Mouse (Mus musculus) small intestine, adult 2 months (tissue): ENCODE results near the gene Dlg2. TPM values are rescaled to one million over a fixed set of nuclear protein-coding genes. Genes with fewer than 3 reads are reported as not detected.

ENCODE experiments used
- H3K27ac ChIP-seq: fragments of 200-500 bp; 2 replicates; pipeline ENCODE4 v1.5.1; 2012; ENCODE audit warnings: low read depth, low read length, control low read depth, inconsistent platforms; ENCODE audit not compliant: insufficient read depth
- H3K27me3 ChIP-seq: fragments of 200-500 bp; 2 replicates; pipeline ENCODE4 v1.6.1; 2012; ENCODE audit warnings: mild to moderate bottlenecking, moderate library complexity, low read length, inconsistent platforms; ENCODE audit not compliant: control insufficient read depth, insufficient read depth
- H3K36me3 ChIP-seq: fragments of 200-500 bp; 2 replicates; pipeline ENCODE4 v1.6.1; 2012; ENCODE audit warnings: mild to moderate bottlenecking, low read length, control low read depth, inconsistent platforms; ENCODE audit not compliant: control insufficient read depth, insufficient read depth
- H3K4me1 ChIP-seq: fragments of 200-500 bp; 2 replicates; pipeline ENCODE4 v1.6.1; 2012; ENCODE audit warnings: low read length, inconsistent platforms, mixed read lengths; ENCODE audit not compliant: control insufficient read depth, insufficient read depth, insufficient read length
- H3K4me3 ChIP-seq: fragments of 200-500 bp; 2 replicates; pipeline ENCODE4 v1.5.1; 2012; ENCODE audit warnings: low read depth, mild to moderate bottlenecking, control low read depth, inconsistent platforms, low read length, moderate library complexity
- CTCF ChIP-seq: fragments of 200-500 bp; IDR thresholded peaks from 2 replicates; pipeline ENCODE4 v1.5.1; 2012; ENCODE audit warnings: low read depth, mild to moderate bottlenecking, control low read depth, inconsistent platforms, low read length, moderate library complexity, mixed read lengths; ENCODE audit not compliant: insufficient replicate concordance, insufficient read length; ENCODE audit errors: extremely low read depth
- POLR2A ChIP-seq: fragments of 200-500 bp; IDR thresholded peaks from 2 replicates; pipeline ENCODE4 v1.6.1; 2012; ENCODE audit warnings: low read depth, mild to moderate bottlenecking, control low read depth, inconsistent platforms, low read length, moderate library complexity
- WGBS: fragments of 180-500 bp; shearing (Covaris S2); methylation state at CpG from one replicate; pipeline ENCODE4 v1.1.7; 2018; 5-methylcytosine and 5-hydroxymethylcytosine counted together
- polyA plus RNA-seq: library from polyadenylated mRNA; depleted of rRNA; stranded (reverse); fragments of >200 nt; gene quantifications from 2 replicates; pipeline ENCODE4 v1.2.3, GENCODE M21; 2012

The Dlg2 gene
- polyA plus RNA-seq, 1 experiment: 0.38 TPM

DNA sequence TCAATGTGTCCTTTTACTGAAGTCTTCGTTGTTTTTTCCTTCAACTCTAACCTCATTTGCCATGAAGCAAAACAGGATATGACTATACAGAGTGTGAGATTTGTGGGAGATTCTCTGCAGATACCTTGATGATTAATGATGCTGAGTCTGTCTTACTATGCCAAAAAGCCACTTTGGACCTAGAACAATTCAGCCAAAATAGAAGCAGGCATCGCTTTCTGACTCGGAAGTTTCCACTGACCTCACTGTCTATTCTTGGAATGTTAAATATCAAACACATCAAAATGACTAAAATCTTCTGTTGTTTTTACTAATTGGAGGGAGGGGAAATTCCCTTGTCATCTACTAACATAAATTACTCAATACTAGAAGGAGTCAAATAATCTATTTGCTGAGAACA lies 1657.8 kb downstream of the Dlg2 start:
- TF ChIP-seq POLR2A (no peak), CTCF (no peak)
- no peaks in the 10 kb centered on the region for H3K36me3 ChIP-seq
- 78% methylated on average over 3 of the region's 3 CpGs for WGBS
- H3K4me3 ChIP-seq: no peak overlapping the region
- H3K4me1 ChIP-seq: no peaks in the 10 kb centered on the region
- H3K27me3 ChIP-seq: no peaks in the 10 kb centered on the region
- H3K27ac ChIP-seq: no peak overlapping the region

DNA sequence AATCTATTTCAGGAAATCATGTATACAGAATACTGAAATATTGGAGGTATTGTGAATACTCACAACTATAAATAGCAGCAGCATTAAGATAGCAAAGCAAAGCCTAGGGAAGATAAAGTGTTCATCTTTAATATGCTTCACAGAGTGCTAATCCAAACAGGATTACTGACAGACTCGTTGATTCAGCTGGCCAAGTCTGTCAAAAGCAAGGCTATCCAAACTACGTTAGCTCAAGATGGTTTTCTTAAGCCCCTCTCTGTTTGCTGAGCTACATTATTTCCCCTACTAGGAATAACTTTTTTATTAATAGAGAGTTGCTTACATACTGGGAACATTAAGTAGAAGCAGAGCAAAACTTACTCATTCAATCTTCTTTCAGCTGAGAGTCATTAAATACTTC lies 1659.2 kb downstream of the Dlg2 start:
- H3K36me3 ChIP-seq: no peaks in the 10 kb centered on the region
- WGBS: 36% methylated on average over 2 of the region's 2 CpGs
- H3K27ac ChIP-seq: no peak overlapping the region
- H3K4me3 ChIP-seq: no peak overlapping the region
- TF ChIP-seq CTCF (no peak), POLR2A (no peak)
- H3K27me3 ChIP-seq: no peaks in the 10 kb centered on the region
- no peaks in the 10 kb centered on the region for H3K4me1 ChIP-seq

DNA sequence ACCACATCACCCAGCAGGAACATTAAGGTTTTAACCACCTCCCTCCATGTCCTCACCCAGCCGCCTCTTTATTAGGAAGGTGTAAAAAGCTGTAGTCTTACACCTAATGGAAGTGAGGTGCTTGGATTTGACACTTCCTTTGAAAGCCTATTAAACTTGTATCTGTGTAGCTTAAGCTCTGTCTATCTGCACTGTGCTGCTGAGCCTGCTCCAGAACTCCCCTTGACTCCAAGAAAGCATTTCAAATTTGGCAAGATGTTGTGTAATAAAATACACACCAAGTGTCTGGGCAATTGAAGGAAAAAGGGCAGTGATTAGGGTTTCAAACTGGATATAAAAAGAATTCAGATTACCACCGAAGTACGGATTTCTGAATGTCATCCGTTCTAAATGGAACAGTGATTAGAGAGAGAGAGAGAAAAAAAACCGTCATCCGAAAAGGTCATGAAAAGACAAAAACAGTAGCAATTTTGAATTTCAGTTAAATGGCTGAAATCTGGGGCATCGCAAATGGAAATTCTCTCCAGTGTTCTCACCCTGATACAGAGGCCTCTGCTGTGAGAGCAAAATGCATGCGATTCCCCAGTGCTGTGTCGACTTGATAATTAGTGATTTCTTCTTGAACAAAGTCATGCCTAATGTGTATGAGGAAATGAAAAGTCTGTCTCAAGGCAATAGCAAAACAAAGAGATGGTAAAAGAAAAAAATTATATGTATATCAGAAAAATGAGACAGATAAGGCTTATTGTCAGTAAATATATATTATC lies 1663.8 kb downstream of the Dlg2 start:
- TF ChIP-seq CTCF (no peak), POLR2A (no peak)
- H3K4me1 ChIP-seq: no peaks in the 10 kb centered on the region
- H3K27ac ChIP-seq: no peak overlapping the region
- H3K4me3 ChIP-seq: no peak overlapping the region
- H3K27me3 ChIP-seq: no peaks in the 10 kb centered on the region
- no peaks in the 10 kb centered on the region for H3K36me3 ChIP-seq
- WGBS: 84% methylated on average over 9 of the region's 9 CpGs

DNA sequence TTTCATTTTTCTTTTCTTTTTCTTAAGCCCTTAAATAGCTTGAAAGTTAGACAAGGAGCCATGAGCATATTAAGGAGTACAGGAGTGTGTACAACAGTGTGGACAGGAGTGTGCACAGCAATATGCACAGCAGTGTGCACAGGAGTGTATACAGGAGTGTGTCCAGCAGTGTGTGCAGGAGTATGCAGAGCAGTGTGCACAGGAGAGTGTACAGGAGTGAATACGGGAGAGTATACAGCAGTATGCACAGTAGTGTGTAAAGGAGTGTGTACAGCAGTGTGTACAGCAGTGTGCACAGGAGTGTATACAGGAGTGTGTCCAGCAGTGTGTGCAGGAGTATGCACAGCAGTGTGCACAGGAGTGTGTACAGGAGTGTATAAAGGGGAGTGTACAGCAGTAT lies 1671.0 kb downstream of the Dlg2 start:
- no peaks in the 10 kb centered on the region for H3K36me3 ChIP-seq
- WGBS: 84% methylated on average over 1 of the region's 1 CpGs
- no peaks in the 10 kb centered on the region for H3K4me1 ChIP-seq
- H3K27ac ChIP-seq: no peak overlapping the region
- H3K27me3 ChIP-seq: no peaks in the 10 kb centered on the region
- no peak for TF ChIP-seq POLR2A
- no peak for TF ChIP-seq CTCF
- H3K4me3 ChIP-seq: no peak overlapping the region

DNA sequence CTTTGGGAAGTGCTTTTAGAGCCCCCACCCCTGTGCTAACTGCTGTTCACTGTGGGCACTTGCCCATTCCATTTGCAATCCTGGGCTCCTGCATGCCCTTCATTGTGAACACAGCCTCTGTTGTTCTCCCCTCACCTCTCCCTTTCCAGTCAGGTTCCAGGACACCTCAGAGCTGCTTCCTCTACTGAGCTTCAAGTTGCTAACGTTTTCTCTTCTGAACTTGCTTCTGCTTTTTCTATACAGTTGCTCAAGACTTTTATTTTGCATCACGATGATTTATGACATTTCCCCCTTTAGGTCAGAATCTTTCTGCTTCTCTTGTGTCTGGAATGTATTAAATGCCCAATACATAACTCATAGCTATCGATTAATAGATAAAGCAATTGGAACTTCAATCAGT lies 1674.3 kb downstream of the Dlg2 start:
- TF ChIP-seq CTCF (no peak), POLR2A (no peak)
- no peaks in the 10 kb centered on the region for H3K4me1 ChIP-seq
- no peaks in the 10 kb centered on the region for H3K27me3 ChIP-seq
- WGBS: 46% methylated on average over 3 of the region's 3 CpGs
- no peak overlapping the region for H3K27ac ChIP-seq
- H3K4me3 ChIP-seq: no peak overlapping the region
- no peaks in the 10 kb centered on the region for H3K36me3 ChIP-seq

DNA sequence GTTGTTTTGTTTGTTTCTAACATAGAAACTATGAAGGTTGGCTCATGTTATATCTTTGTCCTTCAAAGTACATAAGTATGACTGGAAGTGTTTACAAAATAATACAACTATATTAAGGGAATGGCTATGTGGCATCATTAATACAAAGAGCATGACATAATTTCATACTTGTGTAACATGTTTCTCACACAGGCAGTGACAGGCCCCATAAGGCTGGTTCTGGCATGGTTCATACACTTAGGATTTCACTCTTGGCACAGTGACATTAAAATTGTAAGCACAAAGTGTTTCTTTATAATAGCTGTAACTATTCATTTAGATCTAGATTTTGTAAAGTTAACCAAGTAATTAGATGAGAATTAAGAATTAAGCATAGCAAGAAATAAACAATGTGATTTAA lies 1678.1 kb downstream of the Dlg2 start:
- Histone ChIP-seq H3K27ac (no peak overlapping the region), H3K27me3 (no peaks in the 10 kb centered on the region)

DNA sequence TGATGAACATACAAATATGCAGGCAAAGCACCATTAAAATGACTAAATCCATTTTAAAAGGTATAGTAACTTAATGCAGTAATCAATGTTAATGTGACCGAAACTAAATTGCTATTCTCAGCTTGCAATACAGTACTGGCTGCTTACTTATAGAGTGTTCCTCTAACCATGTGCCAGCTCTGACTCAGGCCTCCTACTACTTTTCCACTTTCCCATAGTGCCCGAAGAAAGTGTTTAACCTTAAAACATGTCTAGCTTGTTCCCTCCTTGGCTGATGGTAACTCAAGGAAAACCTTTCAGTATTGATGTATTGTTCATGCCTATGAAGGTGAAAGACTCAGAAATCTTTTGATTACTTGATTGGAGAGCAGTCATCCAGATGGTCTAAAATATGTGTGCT lies 1686.7 kb downstream of the Dlg2 start:
- no peaks in the 10 kb centered on the region for H3K36me3 ChIP-seq
- 92% methylated on average over 2 of the region's 2 CpGs for WGBS
- H3K27ac ChIP-seq: no peak overlapping the region
- no peaks in the 10 kb centered on the region for H3K4me1 ChIP-seq
- no peaks in the 10 kb centered on the region for H3K27me3 ChIP-seq
- H3K4me3 ChIP-seq: no peak overlapping the region
- TF ChIP-seq CTCF: no peak
- no peak for TF ChIP-seq POLR2A

More for the DNA sequence above, 1678.1 kb downstream of the Dlg2 start:
- H3K4me3 ChIP-seq: no peak overlapping the region
- H3K4me1 ChIP-seq: no peaks in the 10 kb centered on the region
- H3K36me3 ChIP-seq: no peaks in the 10 kb centered on the region
- TF ChIP-seq POLR2A: no peak
- no peak for TF ChIP-seq CTCF
